Mouse (Mus musculus) embryonic facial prominence, embryonic 12.5 days (tissue): Measurements from ENCODE around the gene Cldn7. TPM values are rescaled to one million over a fixed set of nuclear protein-coding genes. Genes with fewer than 3 reads are reported as not detected.
"Not testable (repeated sequence)": the region's sequence is repeated elsewhere in the genome, so short reads cannot be mapped to it uniquely, and the experiment has no call there.

Experiments used
- ATAC-seq: fragments of 200-750 bp; cut with Nextera tagmentation; 2 replicates; pipeline ENCODE4 v1.8.0; 2017; ENCODE audit not compliant: insufficient number of reproducible peaks, insufficient read depth, low FRiP score, low TSS enrichment
- H3K27ac ChIP-seq: fragments of 300-500 bp; sonication (generic); 2 replicates; pipeline ENCODE4 v1.5.1; 2016; ENCODE audit warnings: mild to moderate bottlenecking
- H3K27me3 ChIP-seq: fragments of 300-500 bp; sonication (generic); 2 replicates; pipeline ENCODE4 v1.6.1; 2016; ENCODE audit warnings: mild to moderate bottlenecking, moderate library complexity
- H3K36me3 ChIP-seq: fragments of 300-500 bp; sonication (generic); 2 replicates; pipeline ENCODE4 v1.6.1; 2016; ENCODE audit warnings: mild to moderate bottlenecking
- H3K4me1 ChIP-seq: fragments of 300-500 bp; sonication (generic); 2 replicates; pipeline ENCODE4 v1.6.1; 2016
- H3K4me2 ChIP-seq: fragments of 300-500 bp; sonication (generic); replicated peaks from 2 replicates; pipeline ENCODE4 v1.6.1; 2016; ENCODE audit warnings: mild to moderate bottlenecking, moderate library complexity
- H3K4me3 ChIP-seq: fragments of 300-500 bp; sonication (generic); 2 replicates; pipeline ENCODE4 v1.5.1; 2016; ENCODE audit warnings: mild to moderate bottlenecking
- H3K9ac ChIP-seq: fragments of 300-500 bp; sonication (generic); 2 replicates; pipeline ENCODE4 v1.6.1; 2016; ENCODE audit warnings: mild to moderate bottlenecking, moderate library complexity
- H3K9me3 ChIP-seq: fragments of 300-500 bp; sonication (generic); 2 replicates; pipeline ENCODE4 v1.6.1; 2016; ENCODE audit warnings: mild to moderate bottlenecking, moderate library complexity
- WGBS: fragments of 180-500 bp; shearing (Covaris S2); methylation state at CpG from one replicate; pipeline ENCODE4 v1.1.7; 2016; 5-methylcytosine and 5-hydroxymethylcytosine counted together
- polyA plus RNA-seq: library from polyadenylated mRNA; unstranded; fragments of >200 nt; fragmentation: Nextera tagmentation; extraction: Ambion mirVana; gene quantifications from 2 replicates; pipeline ENCODE4 v1.2.1, GENCODE M21; 2016

The Cldn7 gene
- polyA plus RNA-seq, 1 experiment from 2014 or later, result 29.6 TPM

GRCm38 (mm10) chr11:70002471-70002870, 37.9 kb downstream of the Cldn7 start:
- no peaks in the 10 kb centered on the region for H3K9me3 ChIP-seq
- peak overlapping the region; percentile 93 for H3K4me2 ChIP-seq
- WGBS, result 87% methylated on average over 2 of the region's 2 CpGs
- H3K4me3 ChIP-seq, result peak overlapping the region; percentile 81
- no peak for ATAC-seq
- peaks cover 56% of the 10 kb centered on the region for H3K36me3 ChIP-seq
- H3K4me1 ChIP-seq, result peaks cover 37% of the 10 kb centered on the region
- H3K27me3 ChIP-seq, result no peaks in the 10 kb centered on the region
- peak overlapping the region; percentile 24; the same call in 1 of the 2 replicates for H3K9ac ChIP-seq
- H3K27ac ChIP-seq, result no peak overlapping the region

DNA sequence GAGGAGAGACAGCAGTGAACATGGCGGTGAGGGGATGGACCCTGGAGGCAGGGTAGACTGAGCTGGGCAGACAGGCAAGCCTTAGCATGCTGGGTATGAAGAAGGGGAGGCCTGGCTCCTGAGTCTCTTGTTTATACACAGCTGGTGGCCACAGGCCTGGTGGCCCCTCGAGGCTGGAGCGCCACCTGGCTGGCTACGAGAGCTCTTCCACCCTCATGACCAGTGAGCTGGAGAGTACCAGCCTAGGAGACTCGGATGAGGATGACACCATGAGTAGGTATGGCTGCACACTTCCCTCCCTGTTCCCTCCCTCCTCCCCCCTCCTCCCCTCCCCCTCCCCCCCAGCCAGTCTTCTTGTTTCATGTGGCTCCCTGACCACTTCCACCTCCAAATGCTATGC, 40.9 kb downstream of the Cldn7 start:
- Histone ChIP-seq H3K27ac (no peak overlapping the region), H3K4me1 (peaks cover 24% of the 10 kb centered on the region), H3K4me3 (no peak overlapping the region), H3K36me3 (peaks cover 62% of the 10 kb centered on the region), H3K9me3 (no peaks in the 10 kb centered on the region), H3K27me3 (no peaks in the 10 kb centered on the region), H3K4me2 (no peak overlapping the region), H3K9ac (no peak overlapping the region)
- no peak for ATAC-seq
- WGBS, result 48% methylated on average over 5 of the region's 5 CpGs

- H3K27me3 ChIP-seq, result no peaks in the 10 kb centered on the region
- peaks cover 94% of the 10 kb centered on the region for H3K36me3 ChIP-seq
- H3K9me3 ChIP-seq, result no peaks in the 10 kb centered on the region
- ATAC-seq, result no peak
- 81% methylated on average over 6 of the region's 6 CpGs for WGBS
- no peak overlapping the region for H3K4me2 ChIP-seq
- H3K27ac ChIP-seq, result no peak overlapping the region
- H3K9ac ChIP-seq, result no peak overlapping the region
- peaks cover 12% of the 10 kb centered on the region for H3K4me1 ChIP-seq
- no peak overlapping the region for H3K4me3 ChIP-seq
Measured at GRCm38 (mm10) chr11:70010033-70010432, 45.5 kb downstream of the Cldn7 start.

DNA sequence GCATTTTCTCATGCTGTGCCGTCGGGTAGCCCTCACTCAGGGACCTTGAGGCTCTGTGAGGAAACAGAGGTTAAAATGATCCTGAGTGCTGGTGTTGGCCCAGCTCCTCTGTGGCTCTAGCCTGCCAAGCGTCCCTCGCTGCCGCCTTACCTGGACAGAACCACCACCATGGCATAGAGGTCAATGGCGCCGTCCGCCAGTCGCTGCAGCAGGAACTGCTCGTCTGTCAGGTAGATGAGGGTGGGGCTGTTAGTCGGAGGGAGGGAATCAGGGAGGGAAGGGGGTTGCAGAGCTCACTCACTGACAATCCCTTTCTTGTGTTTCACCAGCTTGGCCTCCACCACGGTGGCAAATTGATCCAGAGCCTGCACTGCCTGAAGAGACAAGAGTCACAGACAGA, 46.0 kb downstream of the Cldn7 start:
- no peak for ATAC-seq

DNA sequence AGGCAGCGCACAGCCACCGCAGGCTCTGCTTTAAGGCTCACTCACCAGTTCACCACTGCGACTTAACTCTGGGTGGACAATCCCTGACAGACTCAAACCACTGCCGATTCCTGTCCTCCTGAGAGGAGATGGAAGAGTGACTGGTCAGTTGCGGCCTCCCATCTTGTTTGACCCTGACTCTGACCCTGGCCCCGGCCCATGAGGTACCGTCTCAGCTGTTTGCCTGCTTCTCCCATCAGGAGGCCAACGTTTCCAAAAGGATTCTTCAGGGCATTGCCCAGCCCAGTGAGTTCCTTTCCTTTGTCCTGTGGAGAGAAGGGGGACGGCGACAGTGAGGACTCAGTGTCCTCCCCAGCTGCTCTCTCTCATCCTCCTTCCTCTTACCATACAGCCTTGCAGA, 46.4 kb downstream of the Cldn7 start:
- Histone ChIP-seq H3K27me3 (no peaks in the 10 kb centered on the region), H3K4me3 (no peak overlapping the region), H3K4me1 (peaks cover 12% of the 10 kb centered on the region), H3K36me3 (peaks cover 85% of the 10 kb centered on the region), H3K4me2 (no peak overlapping the region), H3K27ac (no peak overlapping the region), H3K9me3 (no peaks in the 10 kb centered on the region), H3K9ac (no peak overlapping the region)
- WGBS, result 82% methylated on average over 10 of the region's 10 CpGs
- no peak for ATAC-seq

More for the DNA sequence above, 46.0 kb downstream of the Cldn7 start:
- H3K4me1 ChIP-seq, result peaks cover 12% of the 10 kb centered on the region
- no peak overlapping the region for H3K27ac ChIP-seq
- H3K27me3 ChIP-seq, result no peaks in the 10 kb centered on the region
- no peaks in the 10 kb centered on the region for H3K9me3 ChIP-seq
- WGBS, result 91% methylated on average over 11 of the region's 12 CpGs
- H3K36me3 ChIP-seq, result peaks cover 89% of the 10 kb centered on the region
- no peak overlapping the region for H3K4me2 ChIP-seq
- H3K4me3 ChIP-seq, result no peak overlapping the region
- no peak overlapping the region for H3K9ac ChIP-seq

DNA sequence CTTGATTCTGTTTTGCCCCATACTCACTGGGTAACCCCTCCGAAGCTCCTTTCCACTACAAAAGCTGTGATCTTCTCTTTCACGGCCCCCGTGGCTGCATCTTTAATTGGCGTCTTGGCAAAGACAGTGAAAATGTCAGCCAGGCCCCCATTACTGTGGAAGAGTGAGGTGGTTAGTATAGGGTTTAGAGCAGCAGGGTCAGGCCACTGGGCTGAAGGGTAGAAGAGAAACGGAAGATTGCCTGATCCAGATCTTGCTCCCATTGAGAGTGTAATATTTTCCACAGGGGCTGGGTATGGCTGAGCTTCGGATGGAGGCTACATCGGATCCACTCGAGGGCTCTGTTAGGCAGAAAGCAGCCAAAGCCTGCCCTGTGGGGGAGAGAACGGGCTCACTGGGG, 48.4 kb downstream of the Cldn7 start:
- WGBS, result 91% methylated on average over 9 of the region's 9 CpGs

GRCm38 (mm10) chr11:70013408-70013807, 48.8 kb downstream of the Cldn7 start:
- Histone ChIP-seq H3K4me1 (peaks cover 28% of the 10 kb centered on the region), H3K9ac (no peak overlapping the region), H3K36me3 (peaks cover 61% of the 10 kb centered on the region), H3K4me3 (no peak overlapping the region), H3K4me2 (no peak overlapping the region), H3K9me3 (no peaks in the 10 kb centered on the region), H3K27ac (no peak overlapping the region), H3K27me3 (no peaks in the 10 kb centered on the region)
- 84% methylated on average over 3 of the region's 3 CpGs for WGBS
- ATAC-seq, result no peak

More for the DNA sequence above, 48.4 kb downstream of the Cldn7 start:
- ATAC-seq, result no peak
- no peak overlapping the region for H3K4me3 ChIP-seq
- no peak overlapping the region for H3K4me2 ChIP-seq
- no peak overlapping the region for H3K9ac ChIP-seq
- H3K36me3 ChIP-seq, result peaks cover 65% of the 10 kb centered on the region
- no peaks in the 10 kb centered on the region for H3K9me3 ChIP-seq
- H3K27ac ChIP-seq, result no peak overlapping the region
- H3K27me3 ChIP-seq, result no peaks in the 10 kb centered on the region
- peaks cover 27% of the 10 kb centered on the region for H3K4me1 ChIP-seq

DNA sequence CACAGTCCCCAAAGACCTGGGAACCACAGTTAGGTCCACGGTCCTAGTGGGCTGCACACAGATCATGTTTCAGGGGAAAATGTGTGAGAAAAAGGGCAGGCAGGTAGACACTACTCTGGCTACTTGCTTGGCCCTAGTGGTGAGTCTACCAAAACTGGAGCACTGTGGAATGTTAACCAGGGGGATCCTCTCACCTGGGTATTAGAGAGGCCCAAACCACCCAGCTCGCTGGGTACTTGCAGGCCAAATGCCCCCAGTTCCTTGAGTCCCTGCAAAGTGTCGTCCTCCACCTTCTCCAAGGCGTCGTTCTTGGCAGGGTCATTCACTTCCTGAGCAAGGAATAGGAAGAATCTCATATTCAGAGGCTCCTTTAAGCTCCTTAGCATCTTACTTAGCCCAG, 49.5 kb downstream of the Cldn7 start:
- Histone ChIP-seq H3K4me3 (no peak overlapping the region; the same call in 1 of the 2 replicates), H3K4me1 (peaks cover 30% of the 10 kb centered on the region), H3K36me3 (peaks cover 54% of the 10 kb centered on the region), H3K9me3 (no peaks in the 10 kb centered on the region), H3K9ac (no peak overlapping the region), H3K27me3 (no peaks in the 10 kb centered on the region), H3K4me2 (peak overlapping the region; percentile 78), H3K27ac (no peak overlapping the region)
- no peak for ATAC-seq
- 49% methylated on average over 5 of the region's 5 CpGs for WGBS

DNA sequence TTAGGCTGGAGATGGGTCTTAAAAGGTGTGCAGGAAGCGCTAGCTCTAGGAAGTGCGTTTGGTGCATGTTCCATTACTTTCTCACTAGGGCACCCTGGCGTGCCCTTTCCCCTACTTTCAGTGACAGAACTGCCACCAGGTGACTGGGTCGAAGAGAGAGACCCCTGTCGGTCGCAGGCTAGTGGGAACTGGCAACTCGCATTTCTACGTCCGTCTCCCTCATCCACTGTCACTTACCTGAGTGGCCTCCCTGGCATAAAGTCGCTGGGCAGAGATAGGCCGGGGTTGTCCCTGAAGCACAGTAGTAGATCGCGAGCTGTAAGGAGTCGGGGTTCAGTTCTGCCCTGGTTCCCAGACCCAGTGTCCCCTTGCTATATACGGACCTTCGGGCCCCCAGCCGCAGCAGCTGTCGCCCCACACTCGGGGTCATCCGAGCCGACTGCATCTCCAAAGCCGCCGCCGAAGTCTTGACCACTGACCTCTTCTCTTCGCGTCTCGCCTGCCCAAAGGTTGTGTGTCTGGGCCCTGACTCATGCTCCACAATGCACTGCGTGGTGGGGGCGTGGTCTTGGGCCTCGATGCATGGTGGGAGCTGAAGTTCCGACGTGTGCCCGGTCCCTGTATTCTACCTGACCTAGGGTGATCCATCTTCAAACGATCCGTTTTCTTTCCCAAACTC, 50.4 kb downstream of the Cldn7 start, which contains the start of gene Acadvl:
TSS of gene Acadvl (minus strand) at position 532 of the 679 bp plus-strand sequence.
- Histone ChIP-seq H3K27me3 (no peaks in the 10 kb centered on the region), H3K9me3 (no peaks in the 10 kb centered on the region), H3K4me1 (peaks cover 40% of the 10 kb centered on the region), H3K4me2 (peak within 1 kb of the TSS; percentile 78), H3K27ac (peak within 1 kb of the TSS; percentile 20; the same call in 1 of the 2 replicates), H3K9ac (peak within 1 kb of the TSS; percentile 61), H3K4me3 (peak within 1 kb of the TSS; percentile 52), H3K36me3 (peaks cover 45% of the 10 kb centered on the region)
- ATAC-seq, result peak; percentile 77
- WGBS, result under 1% methylated on average over 35 of the region's 35 CpGs

- Histone ChIP-seq H3K36me3 (peaks cover 38% of the 10 kb centered on the region), H3K9me3 (no peaks in the 10 kb centered on the region), H3K9ac (no peak overlapping the region), H3K4me1 (peaks cover 46% of the 10 kb centered on the region), H3K4me3 (peak overlapping the region; percentile 52; the same call in 1 of the 2 replicates), H3K4me2 (peak overlapping the region; percentile 78), H3K27me3 (no peaks in the 10 kb centered on the region), H3K27ac (0 out of 2 replicates have a peak overlapping the region, but pooled peaks have one; percentile 20)
- 68% methylated on average over 6 of the region's 6 CpGs for whole genome bisulfite sequencing
- ATAC-seq, result no peak
Measured at GRCm38 (mm10) chr11:70015677-70016076, 51.1 kb downstream of the Cldn7 start.

- peaks cover 33% of the 10 kb centered on the region for H3K36me3 ChIP-seq
- not testable (repeated sequence) for H3K9me3 ChIP-seq, ATAC-seq, H3K27ac ChIP-seq, H3K4me3 ChIP-seq, H3K9ac ChIP-seq, H3K4me2 ChIP-seq, H3K27me3 ChIP-seq
- peaks cover 46% of the 10 kb centered on the region for H3K4me1 ChIP-seq
- 81% methylated on average over 2 of the region's 2 CpGs for WGBS
Measured at GRCm38 (mm10) chr11:70016177-70016576, 51.6 kb downstream of the Cldn7 start.

DNA sequence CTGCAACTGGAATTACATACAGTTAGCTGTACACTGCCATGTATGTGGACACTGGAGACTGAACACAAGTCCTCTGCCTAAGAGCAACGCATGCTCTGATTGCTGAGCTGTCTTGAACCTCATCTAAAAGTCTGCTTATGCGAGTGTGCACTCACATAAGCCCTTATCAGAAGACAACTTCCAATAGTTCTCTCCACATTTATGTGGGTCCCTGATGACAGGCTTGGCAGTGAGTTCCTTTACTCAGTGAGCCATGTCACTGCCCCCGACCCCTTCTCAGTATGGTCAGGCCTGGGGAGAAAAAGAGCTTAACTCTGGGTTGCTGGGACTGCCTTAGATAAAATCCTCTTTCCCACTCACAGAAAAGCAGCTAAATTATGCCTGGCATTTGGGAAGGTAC, 52.1 kb downstream of the Cldn7 start, which contains the start of gene Dlg4:
TSS of gene Dlg4 (plus strand) at position 274 of the 400 bp plus-strand sequence.
- no peaks in the 10 kb centered on the region for H3K27me3 ChIP-seq
- peak within 1 kb of the TSS; percentile 89 for H3K9ac ChIP-seq
- peak within 1 kb of the TSS; percentile 88 for H3K4me2 ChIP-seq
- peak within 1 kb of the TSS; percentile 81 for H3K4me3 ChIP-seq
- peak within 1 kb of the TSS; percentile 95 for H3K27ac ChIP-seq
- H3K4me1 ChIP-seq, result peaks cover 46% of the 10 kb centered on the region
- H3K9me3 ChIP-seq, result no peaks in the 10 kb centered on the region
- ATAC-seq, result no peak
- H3K36me3 ChIP-seq, result peaks cover 28% of the 10 kb centered on the region
- WGBS, result 80% methylated on average over 3 of the region's 3 CpGs
